Mouse (Mus musculus) layer of hippocampus, adult 18-20 months (tissue): ENCODE results near the gene Zfp664. TPM values are rescaled to one million over a fixed set of nuclear protein-coding genes. Genes with fewer than 3 reads are reported as not detected.

Experiments used
- DNase-seq, 2 experiments: peaks; one replicate each; pipeline ENCODE4 v3.0.0; 2022; ENCODE audit warnings: low spot score in 2 of 2
- total RNA-seq, 2 experiments: library from RNA; stranded (reverse); gene quantifications; 2 replicates each; pipeline ENCODE4 v1.2.3; 2021

Zfp664 gene
- total RNA-seq, 2 experiments from 2014 or later: 68.8 to 69.3 TPM

- peak; percentile 39 to 88 for DNase-seq
These were observed 6.5 kb downstream of the Zfp664 start for GRCm38 (mm10) chr5:124868981-124869380.

GRCm38 (mm10) chr5:124872033-124872432 is 9.5 kb downstream of the Zfp664 start:
- no peak for DNase-seq

GRCm38 (mm10) chr5:124873096-124873495 is 10.6 kb downstream of the Zfp664 start:
- DNase-seq: no peak

- DNase-seq: no peak
These were observed 11.6 kb downstream of the Zfp664 start for GRCm38 (mm10) chr5:124873890-124874601.

- DNase-seq: no peak
These were observed 16.8 kb downstream of the Zfp664 start for GRCm38 (mm10) chr5:124879251-124879650.

GRCm38 (mm10) chr5:124879801-124880200 is 17.3 kb downstream of the Zfp664 start:
- DNase-seq: no peak

GRCm38 (mm10) chr5:124883877-124884276 is 21.4 kb downstream of the Zfp664 start:
- peak; percentile 76 to 89 for DNase-seq

- no peak for DNase-seq
These were observed 26.2 kb downstream of the Zfp664 start for GRCm38 (mm10) chr5:124888661-124889060.

GRCm38 (mm10) chr5:124891921-124892370 is 29.5 kb downstream of the Zfp664 start:
- no peak for DNase-seq

GRCm38 (mm10) chr5:124896135-124896534 is 33.6 kb downstream of the Zfp664 start:
- DNase-seq: no peak

- DNase-seq: peak; percentile 85 to 94
These were observed 37.6 kb downstream of the Zfp664 start for GRCm38 (mm10) chr5:124899945-124900631.

GRCm38 (mm10) chr5:124900738-124901490 is 38.4 kb downstream of the Zfp664 start:
- no peak for DNase-seq

- DNase-seq: peak; percentile 69 to 86
These were observed 39.2 kb downstream of the Zfp664 start for GRCm38 (mm10) chr5:124901675-124902074.

GRCm38 (mm10) chr5:124902195-124902594 is 39.7 kb downstream of the Zfp664 start:
- DNase-seq: no peak

GRCm38 (mm10) chr5:124903852-124904251 is 41.4 kb downstream of the Zfp664 start:
- no peak for DNase-seq

GRCm38 (mm10) chr5:124906890-124907289 is 44.4 kb downstream of the Zfp664 start:
- no peak for DNase-seq

- DNase-seq: peak; percentile 60 to 88
These were observed 46.4 kb downstream of the Zfp664 start for GRCm38 (mm10) chr5:124908860-124909259.

GRCm38 (mm10) chr5:124912276-124912675 is 49.8 kb downstream of the Zfp664 start:
- no peak for DNase-seq

- DNase-seq: no peak
These were observed 50.7 kb downstream of the Zfp664 start for GRCm38 (mm10) chr5:124912946-124913933.

GRCm38 (mm10) chr5:124919798-124920197 is 57.3 kb downstream of the Zfp664 start:
- no peak for DNase-seq

GRCm38 (mm10) chr5:124921410-124921809 is 58.9 kb downstream of the Zfp664 start:
- no peak for DNase-seq
